Mouse (Mus musculus) megakaryocyte, embryonic 14.5 days (primary cell): ENCODE measurements around the gene Gm10320. TPM values are rescaled to one million over a fixed set of nuclear protein-coding genes. Genes with fewer than 3 reads are reported as not detected.
A peak's percentile ranks its signal among the peaks of the same experiment; 100 is the strongest.

Experiments used
- H3K27me3 ChIP-seq: replicated peaks from 2 replicates; pipeline ENCODE3; 2012; ENCODE audit warnings: inconsistent platforms
- H3K36me3 ChIP-seq: replicated peaks from 2 replicates; pipeline ENCODE3; 2012; ENCODE audit warnings: low read length, inconsistent platforms, mixed read lengths
- H3K4me1 ChIP-seq: 2 replicates; pipeline ENCODE4 v1.6.1; 2012; ENCODE audit warnings: inconsistent platforms
- H3K4me3 ChIP-seq: replicated peaks from 2 replicates; pipeline ENCODE3; 2012; ENCODE audit warnings: moderate library complexity, mild to moderate bottlenecking, inconsistent platforms
- H3K9me3 ChIP-seq: 2 replicates; pipeline ENCODE4 v1.6.1; 2012; ENCODE audit warnings: inconsistent platforms
- FLI1 ChIP-seq: IDR thresholded peaks from 2 replicates; pipeline ENCODE4 v1.6.1; 2012; ENCODE audit warnings: low read length, inconsistent platforms, mixed read lengths
- GATA1 ChIP-seq: IDR thresholded peaks from 3 replicates; pipeline ENCODE4 v1.6.1; 2012; ENCODE audit warnings: mixed read lengths, low read length, inconsistent platforms, borderline replicate concordance
- polyA plus RNA-seq: library from polyadenylated mRNA; stranded (reverse); fragments of >175 nt; gene quantifications from 2 replicates; pipeline ENCODE4 v1.2.3, GENCODE M21; 2012; ENCODE audit warnings: low replicate concordance; ENCODE audit not compliant: insufficient read depth

Gm10320 gene
- polyA plus RNA-seq, 1 experiment: 5.4 TPM

DNA sequence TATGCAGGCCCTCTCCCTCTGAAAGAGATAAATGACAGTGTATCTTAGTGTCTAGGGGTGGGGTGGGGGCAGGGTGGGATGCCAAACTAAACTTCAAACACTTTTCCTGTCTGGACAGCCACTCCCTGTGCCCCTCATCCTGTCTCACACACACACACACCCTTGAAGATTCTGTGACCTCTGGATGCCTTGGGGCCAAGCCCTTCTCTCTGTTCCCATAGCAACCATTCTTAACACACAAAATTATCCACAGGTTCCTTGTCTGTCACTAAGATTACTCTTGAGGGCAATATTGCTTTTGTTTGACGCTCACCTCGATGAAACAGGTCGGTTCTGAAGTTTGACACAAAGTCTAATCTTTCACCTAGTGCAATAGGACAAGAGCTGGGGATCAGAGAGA lies 39.5 kb upstream of the Gm10320 start:
- Histone ChIP-seq H3K36me3 (no peaks in the 10 kb centered on the region), H3K9me3 (peaks cover 24% of the 10 kb centered on the region), H3K4me3 (no peak overlapping the region), H3K27me3 (peaks cover 4% of the 10 kb centered on the region), H3K4me1 (no peaks in the 10 kb centered on the region)
- TF ChIP-seq GATA1 (no peak), FLI1 (no peak)

DNA sequence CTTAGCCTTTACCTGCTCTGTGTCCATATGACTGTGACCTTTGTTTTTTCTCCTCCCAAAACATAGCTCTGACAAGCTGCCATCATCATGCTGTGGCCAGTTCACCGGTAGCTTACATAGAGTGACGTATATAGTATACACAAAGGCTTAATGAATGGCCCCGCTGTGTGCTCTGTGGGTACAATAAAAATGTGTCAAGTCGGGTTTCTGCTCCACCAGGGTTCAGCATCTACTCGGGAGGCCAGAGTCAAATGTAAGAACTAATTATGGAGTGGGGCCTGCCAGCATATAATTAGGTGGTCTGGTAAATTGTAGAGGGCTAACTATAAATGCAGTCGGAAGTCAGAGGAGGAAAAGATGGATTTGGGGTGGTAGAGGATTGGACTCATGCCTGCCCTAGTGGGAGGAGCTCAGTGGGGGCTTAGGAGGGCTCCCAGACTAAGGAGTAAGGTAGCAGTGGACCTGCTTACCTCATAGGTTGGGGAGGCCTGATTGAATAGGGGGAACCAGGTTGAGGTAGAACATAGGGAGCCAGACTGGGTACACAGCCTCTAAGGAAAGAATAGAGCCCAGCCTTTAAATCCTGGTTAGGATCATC lies 32.0 kb upstream of the Gm10320 start:
- Histone ChIP-seq H3K4me3 (no peak overlapping the region), H3K4me1 (no peaks in the 10 kb centered on the region), H3K27me3 (no peaks in the 10 kb centered on the region), H3K9me3 (peaks cover 22% of the 10 kb centered on the region), H3K36me3 (no peaks in the 10 kb centered on the region)
- TF ChIP-seq GATA1 (no peak), FLI1 (no peak)

DNA sequence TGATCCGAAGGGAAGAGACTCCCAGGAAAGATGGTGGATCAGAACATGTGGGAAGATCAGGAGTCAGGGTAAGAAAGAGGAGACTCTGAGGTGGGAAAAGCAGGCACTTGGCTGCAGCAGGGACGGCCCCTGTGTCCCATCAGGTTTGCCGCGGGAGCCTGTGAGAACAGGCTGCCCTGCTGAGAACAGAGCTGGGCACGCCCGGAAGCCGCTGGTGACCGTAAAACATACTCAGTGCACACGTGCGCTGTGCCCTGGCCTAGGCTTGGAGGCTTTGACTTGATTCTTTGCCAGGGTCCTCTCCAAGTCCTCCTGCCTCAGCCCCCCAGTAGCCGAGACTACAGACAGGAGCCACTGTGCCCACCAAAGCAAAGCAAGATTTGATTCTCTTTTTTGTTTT lies 26.5 kb upstream of the Gm10320 start:
- Histone ChIP-seq H3K4me1 (no peaks in the 10 kb centered on the region), H3K9me3 (peaks cover 22% of the 10 kb centered on the region), H3K27me3 (peaks cover 9% of the 10 kb centered on the region), H3K4me3 (peak overlapping the region; percentile 47), H3K36me3 (no peaks in the 10 kb centered on the region)
- TF ChIP-seq GATA1 (no peak), FLI1 (no peak)

- no peaks in the 10 kb centered on the region for H3K36me3 ChIP-seq
- H3K4me3 ChIP-seq: no peak overlapping the region
- no peaks in the 10 kb centered on the region for H3K4me1 ChIP-seq
- H3K9me3 ChIP-seq: peaks cover 18% of the 10 kb centered on the region; the same call in 1 of the 2 replicates
- TF ChIP-seq FLI1 (no peak), GATA1 (no peak)
- H3K27me3 ChIP-seq: peaks cover 9% of the 10 kb centered on the region
These were observed 25.9 kb upstream of the Gm10320 start for GRCm38 (mm10) chr13:98517666-98518065.

DNA sequence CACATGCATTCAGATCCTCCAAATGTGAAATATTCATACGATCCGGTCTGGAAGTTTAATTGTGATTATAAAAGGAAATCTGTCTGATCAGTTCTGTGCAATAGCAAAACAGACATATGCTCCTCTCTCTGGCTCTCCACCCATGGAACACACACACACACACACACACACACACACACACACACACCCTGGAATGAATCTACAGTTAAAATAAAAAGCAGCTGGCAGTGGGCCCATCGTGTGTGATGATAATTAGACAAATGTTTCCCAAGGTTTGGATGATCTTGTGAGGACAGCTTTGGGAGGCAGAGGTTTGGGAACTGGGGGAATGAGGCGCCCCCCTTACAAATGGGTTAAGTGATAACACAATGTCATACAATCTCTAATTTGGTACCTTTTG lies 25.2 kb upstream of the Gm10320 start:
- no peak for TF ChIP-seq GATA1
- no peak for TF ChIP-seq FLI1
- Histone ChIP-seq H3K36me3 (no peaks in the 10 kb centered on the region), H3K4me1 (no peaks in the 10 kb centered on the region)

DNA sequence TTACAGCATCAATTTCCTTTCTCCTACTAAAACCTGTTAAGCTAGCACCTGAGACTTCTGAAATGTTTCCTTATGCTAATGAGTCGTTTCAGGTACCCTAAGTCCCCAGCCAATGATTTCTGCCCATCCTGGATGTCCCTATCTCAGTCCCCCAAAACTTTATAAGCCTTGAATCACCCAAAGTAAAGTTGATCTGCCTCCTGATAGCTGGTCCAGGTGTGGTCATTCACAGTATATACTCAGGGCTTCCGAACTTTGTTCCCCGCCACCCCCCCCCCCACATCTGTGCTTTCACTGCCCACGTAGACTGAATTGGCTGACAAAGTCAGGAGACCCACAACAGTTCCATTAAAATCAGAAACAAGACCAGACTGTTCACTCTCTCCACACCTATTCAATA lies 20.3 kb upstream of the Gm10320 start:
- Histone ChIP-seq H3K4me3 (no peak overlapping the region), H3K36me3 (no peaks in the 10 kb centered on the region), H3K27me3 (peaks cover 22% of the 10 kb centered on the region), H3K9me3 (no peaks in the 10 kb centered on the region), H3K4me1 (no peaks in the 10 kb centered on the region)
- TF ChIP-seq FLI1: no peak
- no peak for TF ChIP-seq GATA1

More for the DNA sequence above, 25.2 kb upstream of the Gm10320 start:
- H3K4me3 ChIP-seq: no peak overlapping the region
- H3K9me3 ChIP-seq: 0 out of 2 replicates have a peak, but pooled peaks cover 13% of the 10 kb centered on the region
- peaks cover 9% of the 10 kb centered on the region for H3K27me3 ChIP-seq

GRCm38 (mm10) chr13:98507656-98508055 lies 15.9 kb upstream of the Gm10320 start:
- H3K27me3 ChIP-seq: peaks cover 58% of the 10 kb centered on the region
- H3K4me1 ChIP-seq: peaks cover 19% of the 10 kb centered on the region
- no peak overlapping the region for H3K4me3 ChIP-seq
- H3K36me3 ChIP-seq: no peaks in the 10 kb centered on the region
- 0 out of 2 replicates have a peak, but pooled peaks cover 3% of the 10 kb centered on the region for H3K9me3 ChIP-seq
- no peak for TF ChIP-seq GATA1
- TF ChIP-seq FLI1: no peak

GRCm38 (mm10) chr13:98506496-98506895 lies 14.7 kb upstream of the Gm10320 start:
- Histone ChIP-seq H3K4me3 (no peak overlapping the region), H3K27me3 (peaks cover 70% of the 10 kb centered on the region), H3K9me3 (0 out of 2 replicates have a peak, but pooled peaks cover 3% of the 10 kb centered on the region), H3K36me3 (no peaks in the 10 kb centered on the region), H3K4me1 (peaks cover 25% of the 10 kb centered on the region)
- TF ChIP-seq GATA1: no peak
- no peak for TF ChIP-seq FLI1

DNA sequence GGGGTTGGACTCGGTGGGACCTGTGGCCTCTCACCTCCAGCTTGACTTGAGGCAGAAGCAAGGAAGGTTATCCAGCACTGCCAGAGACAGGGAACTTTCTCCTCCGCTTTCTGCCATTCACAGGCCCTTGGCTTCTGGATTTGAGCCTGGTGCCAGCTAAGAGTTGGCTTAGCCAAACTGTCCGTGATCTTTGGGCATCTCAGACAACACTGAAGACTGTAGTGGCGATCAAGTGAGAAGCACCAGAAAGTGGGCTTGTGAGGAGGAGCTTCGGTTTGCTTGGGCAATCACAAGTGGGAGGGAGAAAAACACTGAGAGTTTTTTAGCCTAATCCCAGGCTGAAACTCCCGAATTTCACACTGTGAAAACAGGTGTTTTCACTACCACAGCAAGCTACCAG lies 14.2 kb upstream of the Gm10320 start:
- Histone ChIP-seq H3K9me3 (0 out of 2 replicates have a peak, but pooled peaks cover 3% of the 10 kb centered on the region), H3K36me3 (no peaks in the 10 kb centered on the region), H3K4me1 (peaks cover 25% of the 10 kb centered on the region), H3K4me3 (no peak overlapping the region), H3K27me3 (peaks cover 75% of the 10 kb centered on the region)
- no peak for TF ChIP-seq FLI1
- no peak for TF ChIP-seq GATA1

DNA sequence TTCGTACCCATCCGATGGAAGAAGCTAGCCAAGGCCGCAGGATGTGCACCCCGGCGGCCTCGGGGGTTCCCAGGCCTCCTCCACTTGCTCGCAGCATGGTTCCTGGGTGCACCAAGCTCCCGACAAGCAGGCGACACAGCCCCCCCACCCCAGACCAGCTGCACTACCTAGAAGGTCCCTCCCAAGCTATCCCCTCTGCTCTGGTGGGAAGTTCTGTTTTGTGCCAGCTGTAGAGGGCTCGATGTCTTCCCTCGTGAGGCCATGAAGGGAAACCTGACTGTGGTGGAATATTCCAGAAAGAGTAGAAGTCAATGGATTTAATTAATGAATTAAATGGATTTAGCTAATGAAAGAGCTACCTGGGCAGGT lies 13.7 kb upstream of the Gm10320 start:
- no peaks in the 10 kb centered on the region for H3K36me3 ChIP-seq
- peaks cover 25% of the 10 kb centered on the region for H3K4me1 ChIP-seq
- H3K9me3 ChIP-seq: 0 out of 2 replicates have a peak, but pooled peaks cover 3% of the 10 kb centered on the region
- no peak for TF ChIP-seq FLI1
- TF ChIP-seq GATA1: no peak
- H3K27me3 ChIP-seq: peaks cover 80% of the 10 kb centered on the region
- no peak overlapping the region for H3K4me3 ChIP-seq
